Mouse (Mus musculus): ENCODE results near the gene Pank4.

- TF ChIP-seq CTCF (IDR thresholded peaks at IDR 0.05; ENCODE audit: control insufficient read depth, insufficient read depth, insufficient replicate concordance, low read depth, low read length): no peak
- TF ChIP-seq POLR2A (IDR thresholded peaks at IDR 0.05; ENCODE audit: control insufficient read depth, low read depth, low read length): no peak
Observed at GRCm38 (mm10) chr4:155018066-155018465, 54.1 kb downstream of the Pank4 start.
